Mouse (Mus musculus): ENCODE results near the gene Riiad1.

GRCm38 (mm10) chr3:94479564-94479963, 577 bp downstream of the Riiad1 start:
- TF ChIP-seq CTCF (IDR thresholded peaks at IDR 0.05; ENCODE audit: low read depth) (no peak), EP300 (optimal IDR thresholded peaks at IDR 0.05) (no peak)

Measured in stomach, postnatal 0 days (tissue).